Mouse (Mus musculus): ENCODE data around the gene Siglecg. TPM values are rescaled to one million over a fixed set of nuclear protein-coding genes. Genes with fewer than 3 reads are reported as not detected.

Siglecg gene
- total and polyA plus RNA-seq, 2 experiments from 2014 or later, result 0.04 TPM; not detected in 1

GRCm38 (mm10) chr7:43441071-43441470 lies 33.1 kb downstream of the Siglecg start:
- ATAC-seq (ENCODE audit: insufficient read depth, low read depth), result no peak

GRCm38 (mm10) chr7:43442684-43443083 lies 34.7 kb downstream of the Siglecg start:
- H3K27ac ChIP-seq (ENCODE audit: low read depth), result peak overlapping the region; percentile 99
- TF ChIP-seq EP300 (IDR thresholded peaks at IDR 0.05; ENCODE audit: low read depth) (no peak), CTCF (IDR thresholded peaks at IDR 0.05; ENCODE audit: low read depth) (no peak)
- WGBS, result 19% methylated on average over 9 of the region's 9 CpGs

More at GRCm38 (mm10) chr7:43441071-43441470, 33.1 kb downstream of the Siglecg start:
- H3K27me3 ChIP-seq (ENCODE audit: control insufficient read depth, insufficient read depth, low read length), result no peaks in the 10 kb centered on the region
- H3K9me3 ChIP-seq (replicated peaks; ENCODE audit: control insufficient read depth, low read length), result no peaks in the 10 kb centered on the region
- no peak for TF ChIP-seq EP300 (IDR thresholded peaks at IDR 0.05; ENCODE audit: low read depth)
- no peak for TF ChIP-seq CTCF (IDR thresholded peaks at IDR 0.05; ENCODE audit: low read depth)
- H3K27ac ChIP-seq (ENCODE audit: low read depth), result no peak overlapping the region
- no peak overlapping the region for H3K4me3 ChIP-seq (ENCODE audit: low read depth, low read length)
- no peak overlapping the region for H3K9ac ChIP-seq (replicated peaks; ENCODE audit: low read depth, low read length)
- peaks cover 20% of the 10 kb centered on the region for H3K4me1 ChIP-seq (ENCODE audit: control insufficient read depth, insufficient read depth)
- DNase-seq (ENCODE audit: low spot score), result no peak
- 82% methylated on average over 3 of the region's 3 CpGs for WGBS
- H3K4me2 ChIP-seq (ENCODE audit: low read depth, low read length), result no peak overlapping the region
- no peaks in the 10 kb centered on the region for H3K36me3 ChIP-seq (replicated peaks; ENCODE audit: control insufficient read depth, insufficient read depth, low read length)

GRCm38 (mm10) chr7:43443126-43443916 lies 35.3 kb downstream of the Siglecg start:
- no peaks in the 10 kb centered on the region for H3K27me3 ChIP-seq (ENCODE audit: control insufficient read depth, insufficient read depth, low read length)
- TF ChIP-seq CTCF (IDR thresholded peaks at IDR 0.05; ENCODE audit: low read depth) (no peak), EP300 (IDR thresholded peaks at IDR 0.05; ENCODE audit: low read depth) (no peak; the same call in 1 of the 2 replicates)
- H3K27ac ChIP-seq (ENCODE audit: low read depth), result peak overlapping the region; percentile 99
- H3K9ac ChIP-seq (replicated peaks; ENCODE audit: low read depth, low read length), result peak overlapping the region; percentile 60
- peak; percentile 90 for ATAC-seq (ENCODE audit: insufficient read depth, low read depth)
- H3K4me3 ChIP-seq (ENCODE audit: low read depth, low read length), result peak overlapping the region; percentile 50
- peak overlapping the region; percentile 84 for H3K4me2 ChIP-seq (ENCODE audit: low read depth, low read length)
- WGBS, result under 1% methylated on average over 36 of the region's 36 CpGs
- peak; percentile 86 for DNase-seq (ENCODE audit: low spot score)
- H3K4me1 ChIP-seq (ENCODE audit: control insufficient read depth, insufficient read depth), result peaks cover 42% of the 10 kb centered on the region
- no peaks in the 10 kb centered on the region for H3K36me3 ChIP-seq (replicated peaks; ENCODE audit: control insufficient read depth, insufficient read depth, low read length)
- no peaks in the 10 kb centered on the region for H3K9me3 ChIP-seq (replicated peaks; ENCODE audit: control insufficient read depth, low read length)

More at GRCm38 (mm10) chr7:43442684-43443083, 34.7 kb downstream of the Siglecg start:
- Histone ChIP-seq H3K4me2 (ENCODE audit: low read depth, low read length) (peak overlapping the region; percentile 84), H3K36me3 (replicated peaks; ENCODE audit: control insufficient read depth, insufficient read depth, low read length) (no peaks in the 10 kb centered on the region), H3K27me3 (ENCODE audit: control insufficient read depth, insufficient read depth, low read length) (no peaks in the 10 kb centered on the region), H3K9me3 (replicated peaks; ENCODE audit: control insufficient read depth, low read length) (no peaks in the 10 kb centered on the region), H3K4me1 (ENCODE audit: control insufficient read depth, insufficient read depth) (peaks cover 35% of the 10 kb centered on the region), H3K9ac (replicated peaks; ENCODE audit: low read depth, low read length) (peak overlapping the region; percentile 60), H3K4me3 (ENCODE audit: low read depth, low read length) (peak overlapping the region; percentile 50)
- ATAC-seq (ENCODE audit: insufficient read depth, low read depth) (no peak), DNase-seq (ENCODE audit: low spot score) (no peak)

- ATAC-seq (ENCODE audit: insufficient read depth, low read depth), result peak; percentile 98
- whole genome bisulfite sequencing, result 0% methylated on average over 27 of the region's 27 CpGs
- H3K4me3 ChIP-seq (ENCODE audit: low read depth, low read length), result peak within 1 kb of the TSS; percentile 50
These were observed 35.9 kb downstream of the Siglecg start, which contains the start of the genes Etfb and Gm45233 for GRCm38 (mm10) chr7:43443917-43444293. Gene Etfb, plus strand, starts transcription at chr7:43444083. Gene Gm45233, plus strand, starts transcription at chr7:43444128.

GRCm38 (mm10) chr7:43447801-43448200 lies 39.8 kb downstream of the Siglecg start:
- Histone ChIP-seq H3K9ac (replicated peaks; ENCODE audit: low read depth, low read length) (no peak overlapping the region), H3K4me1 (ENCODE audit: control insufficient read depth, insufficient read depth) (peaks cover 53% of the 10 kb centered on the region), H3K4me3 (ENCODE audit: low read depth, low read length) (no peak overlapping the region), H3K36me3 (replicated peaks; ENCODE audit: control insufficient read depth, insufficient read depth, low read length) (peaks cover 20% of the 10 kb centered on the region), H3K9me3 (replicated peaks; ENCODE audit: control insufficient read depth, low read length) (no peaks in the 10 kb centered on the region), H3K4me2 (ENCODE audit: low read depth, low read length) (no peak overlapping the region), H3K27ac (ENCODE audit: low read depth) (peak overlapping the region; percentile 77), H3K27me3 (ENCODE audit: control insufficient read depth, insufficient read depth, low read length) (no peaks in the 10 kb centered on the region)
- DNase-seq (ENCODE audit: low spot score) (no peak), ATAC-seq (ENCODE audit: insufficient read depth, low read depth) (no peak)
- no peak for TF ChIP-seq CTCF (IDR thresholded peaks at IDR 0.05; ENCODE audit: low read depth)
- WGBS, result 48% methylated on average over 4 of the region's 4 CpGs

More at GRCm38 (mm10) chr7:43443917-43444293, 35.9 kb downstream of the Siglecg start, which contains the start of the genes Etfb and Gm45233:
- TF ChIP-seq CTCF (IDR thresholded peaks at IDR 0.05; ENCODE audit: low read depth) (no peak), EP300 (IDR thresholded peaks at IDR 0.05; ENCODE audit: low read depth) (no peak; the same call in 1 of the 2 replicates)
- Histone ChIP-seq H3K9ac (replicated peaks; ENCODE audit: low read depth, low read length) (peak within 1 kb of the TSS; percentile 60), H3K4me2 (ENCODE audit: low read depth, low read length) (peak within 1 kb of the TSS; percentile 84), H3K36me3 (replicated peaks; ENCODE audit: control insufficient read depth, insufficient read depth, low read length) (no peaks in the 10 kb centered on the region), H3K9me3 (replicated peaks; ENCODE audit: control insufficient read depth, low read length) (no peaks in the 10 kb centered on the region), H3K27me3 (ENCODE audit: control insufficient read depth, insufficient read depth, low read length) (no peaks in the 10 kb centered on the region), H3K27ac (ENCODE audit: low read depth) (peak within 1 kb of the TSS; percentile 99), H3K4me1 (ENCODE audit: control insufficient read depth, insufficient read depth) (peaks cover 47% of the 10 kb centered on the region)
- peak; percentile 99 for DNase-seq (ENCODE audit: low spot score)
